Mouse (Mus musculus) c-Kit-positive CD71-negative TER-119-negative erythroid progenitor cells, embryonic 14.5 days (primary cell): ENCODE measurements at regions not wholly inside any gene's neighbourhood (a gene's known extent, or its start where the extent isn't known, plus 50 kb on each side); places are given as distances from the start of the nearest gene placed in this dataset.

Experiments used
- DNase-seq: peaks from one replicate; pipeline ENCODE4 v3.0.0-alpha.2; 2013; ENCODE audit warnings: low read depth

GRCm38 (mm10) chr6:144876758-144877157 lies 95.0 kb upstream of the Sox5 start:
- DNase-seq = no peak

- no peak for DNase-seq
Measured at GRCm38 (mm10) chr6:144875862-144876261, 94.1 kb upstream of the Sox5 start.

DNA sequence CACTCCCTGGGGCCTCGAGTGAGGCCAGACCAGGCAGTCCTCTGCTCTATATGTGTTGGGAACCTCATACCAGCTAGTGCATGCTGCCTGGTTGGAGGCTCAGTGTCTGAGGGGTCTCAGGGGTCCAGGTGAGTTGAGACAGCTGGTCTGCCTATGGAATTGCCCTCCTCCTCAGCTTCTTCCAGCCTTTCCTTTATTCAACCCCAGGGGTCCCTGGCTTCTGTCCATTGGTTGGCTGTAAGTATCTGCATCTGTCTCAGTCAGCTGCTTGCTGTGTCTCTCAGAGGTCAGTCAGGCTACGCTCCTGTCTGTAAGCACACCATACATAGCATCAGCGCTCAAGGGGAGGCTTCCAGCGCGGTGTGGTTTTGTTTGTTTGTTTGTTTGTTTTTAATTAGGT lies 92.5 kb upstream of the Sox5 start:
- no peak for DNase-seq

DNA sequence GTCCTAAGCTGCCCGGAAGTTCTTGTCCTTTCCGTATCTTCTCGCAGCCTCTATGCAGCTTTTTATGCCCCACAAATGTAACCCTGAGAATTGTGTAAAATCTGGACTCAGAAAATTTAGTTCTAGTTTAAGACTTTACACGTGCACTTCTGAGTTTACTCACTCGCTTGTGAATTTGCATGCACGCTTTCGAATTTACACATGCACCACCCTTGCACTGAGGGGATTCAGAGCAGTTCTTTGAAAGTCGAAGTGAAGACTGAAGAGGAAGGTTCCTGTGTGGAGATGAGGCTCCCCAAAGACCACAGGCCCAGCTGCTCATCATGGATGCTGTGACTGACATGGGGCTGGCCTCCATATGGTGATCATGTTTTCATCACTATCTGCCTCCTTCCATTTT lies 89.2 kb upstream of the Sox5 start:
- DNase-seq = no peak

DNA sequence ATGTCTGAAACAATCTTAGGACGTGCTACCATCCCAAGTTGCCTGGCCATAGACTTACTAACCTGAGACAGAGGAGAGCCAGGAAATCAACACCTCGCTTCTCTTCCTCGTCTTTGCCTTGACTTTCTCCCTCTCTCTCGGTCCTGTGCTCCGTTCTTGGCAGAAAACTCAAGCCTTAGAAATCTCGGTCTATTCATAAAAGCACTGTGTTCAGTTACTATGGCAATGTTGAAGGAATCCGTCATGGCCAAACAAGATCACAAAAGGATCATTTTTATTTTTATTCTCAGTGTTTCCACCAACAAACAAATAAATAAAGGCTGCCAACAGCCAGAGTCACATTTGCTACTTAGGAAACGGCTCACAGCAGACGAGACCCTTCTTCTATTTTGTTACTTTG lies 85.6 kb upstream of the Sox5 start:
- DNase-seq = no peak

DNA sequence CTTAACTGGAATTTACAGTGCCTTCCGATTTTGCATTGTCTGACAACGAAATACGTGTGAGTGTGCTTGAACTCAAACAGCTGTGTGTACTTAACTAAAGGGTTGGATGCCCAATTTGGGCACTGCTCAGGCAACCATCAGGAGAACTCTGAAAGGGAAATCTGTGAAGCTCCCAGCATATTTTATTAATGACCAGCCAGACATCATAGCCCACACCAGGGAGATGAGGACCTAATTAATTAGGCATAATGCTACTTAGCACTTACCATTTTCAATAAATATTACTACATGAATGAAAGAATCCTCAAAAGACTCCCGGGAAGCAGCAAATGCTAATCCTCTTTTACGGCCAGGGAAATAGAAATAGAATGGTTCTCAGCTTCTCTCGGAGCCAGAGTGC lies 82.2 kb upstream of the Sox5 start:
- DNase-seq = no peak

GRCm38 (mm10) chr6:144863430-144863994 lies 81.7 kb upstream of the Sox5 start:
- DNase-seq = no peak

- DNase-seq = no peak
Measured at GRCm38 (mm10) chr6:144841510-144841909, 59.7 kb upstream of the Sox5 start.

DNA sequence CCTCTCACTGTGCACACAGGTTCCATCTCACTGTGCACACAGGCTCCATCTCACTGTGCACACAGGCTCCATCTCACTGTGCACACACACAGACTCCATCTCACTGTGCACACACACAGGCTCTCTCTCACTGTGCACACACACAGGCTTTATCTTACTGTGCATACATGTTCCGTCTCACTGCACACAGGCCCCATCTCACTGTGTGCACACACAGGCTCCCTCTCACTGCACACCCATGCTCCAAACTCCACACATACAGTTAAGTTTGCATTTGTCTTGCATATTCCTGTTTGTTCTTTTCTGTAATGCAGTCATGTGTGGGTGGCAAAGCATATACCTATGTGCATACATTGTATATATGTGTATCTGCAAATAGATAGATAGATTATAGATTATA lies 57.6 kb upstream of the Sox5 start:
- no peak for DNase-seq

DNA sequence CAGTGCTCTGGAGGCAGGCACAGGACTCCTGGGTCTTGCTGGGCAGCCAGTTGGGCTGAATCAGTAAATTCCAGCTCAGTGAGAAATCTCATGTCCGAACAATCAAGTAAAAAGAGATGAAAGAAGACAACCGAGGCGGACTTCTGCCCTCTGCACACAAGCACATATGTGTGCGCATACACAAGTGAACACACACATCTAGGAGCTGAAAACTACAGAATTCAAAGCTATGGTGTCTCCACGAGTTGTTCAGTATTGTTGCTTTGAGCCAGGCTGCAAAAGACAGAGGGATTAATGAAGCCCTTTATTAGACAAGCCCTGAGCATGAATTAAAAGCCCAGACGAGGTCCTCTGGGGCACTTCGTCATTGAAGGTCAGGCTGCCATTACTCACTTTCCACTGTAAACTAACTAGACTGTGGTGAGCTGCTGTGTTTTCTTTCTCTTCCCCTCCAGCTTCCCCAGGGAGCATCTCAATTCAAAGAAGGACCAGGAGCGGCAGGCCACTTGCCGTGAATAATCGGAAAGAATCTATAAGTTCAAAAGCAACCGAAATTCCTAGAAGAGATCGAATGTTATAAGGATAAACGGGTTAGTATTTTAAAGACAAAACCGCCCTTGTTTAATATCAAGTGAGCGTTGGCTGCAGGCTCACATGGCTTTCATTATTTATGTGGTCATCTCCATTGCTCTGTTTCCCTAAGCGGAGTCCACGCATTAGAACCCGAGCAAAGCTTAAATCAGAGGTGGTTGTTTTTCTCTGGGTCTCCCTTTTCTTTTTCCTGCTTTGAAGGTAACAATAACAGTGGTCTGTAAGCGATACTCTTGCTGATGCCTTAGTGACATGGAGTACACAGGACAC lies 52.8 kb upstream of the Sox5 start:
- DNase-seq = no peak
